Mouse (Mus musculus) G1E (cell line): ENCODE measurements around the gene Mef2d. TPM values are rescaled to one million over a fixed set of nuclear protein-coding genes. Genes with fewer than 3 reads are reported as not detected.
A peak's percentile ranks its signal among the peaks of the same experiment; 100 is the strongest.

ENCODE experiments used
- ATAC-seq: 2 replicates; pipeline ENCODE4 v1.8.0; 2016; ENCODE audit warnings: mild to moderate bottlenecking; ENCODE audit not compliant: insufficient number of reproducible peaks, poor library complexity, low FRiP score, severe bottlenecking; ENCODE audit errors: extremely low read depth
- DNase-seq: peaks from one replicate; pipeline ENCODE4 v3.0.0; 2012; ENCODE audit warnings: low spot score
- H3K27me3 ChIP-seq: 2 replicates; pipeline ENCODE4 v1.6.1; 2012; ENCODE audit warnings: mild to moderate bottlenecking, low read length, inconsistent platforms; ENCODE audit not compliant: insufficient read depth
- H3K36me3 ChIP-seq: replicated peaks from 2 replicates; pipeline ENCODE3; 2012; ENCODE audit warnings: mild to moderate bottlenecking, inconsistent platforms
- H3K4me1 ChIP-seq: 2 replicates; pipeline ENCODE4 v1.6.1; 2012; ENCODE audit warnings: low read depth, low read length, inconsistent platforms, mixed read lengths; ENCODE audit not compliant: insufficient read depth
- H3K4me3 ChIP-seq: 2 replicates; pipeline ENCODE4 v1.5.1; 2012; ENCODE audit warnings: low read depth, mild to moderate bottlenecking, inconsistent platforms, low read length, moderate library complexity, mixed read lengths
- H3K9me3 ChIP-seq: replicated peaks from 2 replicates; pipeline ENCODE4 v1.6.1; 2012; ENCODE audit warnings: inconsistent platforms
- CTCF ChIP-seq: IDR thresholded peaks from 2 replicates; pipeline ENCODE4 v1.5.1; 2012; ENCODE audit warnings: low read depth, low read length, inconsistent platforms, mixed read lengths
- GATA1 ChIP-seq: IDR thresholded peaks from 2 replicates; pipeline ENCODE4 v1.6.1; 2012; ENCODE audit warnings: borderline replicate concordance, low read length, inconsistent platforms, mixed read lengths
- GATA2 ChIP-seq: IDR thresholded peaks from 2 replicates; pipeline ENCODE4 v1.6.1; 2012; ENCODE audit warnings: low read depth, low read length, inconsistent platforms, borderline replicate concordance
- POLR2AphosphoS5 ChIP-seq: IDR thresholded peaks from 2 replicates; pipeline ENCODE4 v1.6.1; 2012; ENCODE audit warnings: low read depth, low read length, inconsistent platforms; ENCODE audit not compliant: insufficient replicate concordance
- TAL1 ChIP-seq: conservative IDR thresholded peaks from 2 replicates; pipeline ENCODE4 v1.6.1; 2012; ENCODE audit warnings: low read depth, low read length, inconsistent platforms, mixed read lengths
- polyA plus RNA-seq: library from polyadenylated mRNA; stranded (reverse); fragments of >175 nt; gene quantifications from 2 replicates; pipeline ENCODE4 v1.2.3, GENCODE M21; 2012
- total RNA-seq, 2 experiments: library from RNA; stranded (forward) in 1 of 2; stranded (reverse) in 1 of 2; fragments of 200-1000 nt in 1 of 2; fragments of >200 nt in 1 of 2; fragmentation: Nextera tagmentation in 1 of 2; gene quantifications; 2 replicates each; pipeline ENCODE4 v1.2.3; 2014 to 2017

Mef2d gene
- total and polyA plus RNA-seq, 3 experiments, result 15.4 to 133 (median 125) TPM

GRCm38 (mm10) chr3:88148354-88148753 lies 6.2 kb downstream of the Mef2d start:
- ATAC-seq, result no peak
- Histone ChIP-seq H3K36me3 (peaks cover 93% of the 10 kb centered on the region), H3K4me3 (peak overlapping the region; percentile 54; the same call in 1 of the 2 replicates), H3K4me1 (peaks cover 96% of the 10 kb centered on the region), H3K27me3 (no peaks in the 10 kb centered on the region), H3K9me3 (no peaks in the 10 kb centered on the region)
- TF ChIP-seq CTCF, result no peak
- TF ChIP-seq POLR2AphosphoS5, result no peak
- no peak for TF ChIP-seq TAL1
- no peak for TF ChIP-seq GATA1
- TF ChIP-seq GATA2, result no peak
- no peak for DNase-seq

DNA sequence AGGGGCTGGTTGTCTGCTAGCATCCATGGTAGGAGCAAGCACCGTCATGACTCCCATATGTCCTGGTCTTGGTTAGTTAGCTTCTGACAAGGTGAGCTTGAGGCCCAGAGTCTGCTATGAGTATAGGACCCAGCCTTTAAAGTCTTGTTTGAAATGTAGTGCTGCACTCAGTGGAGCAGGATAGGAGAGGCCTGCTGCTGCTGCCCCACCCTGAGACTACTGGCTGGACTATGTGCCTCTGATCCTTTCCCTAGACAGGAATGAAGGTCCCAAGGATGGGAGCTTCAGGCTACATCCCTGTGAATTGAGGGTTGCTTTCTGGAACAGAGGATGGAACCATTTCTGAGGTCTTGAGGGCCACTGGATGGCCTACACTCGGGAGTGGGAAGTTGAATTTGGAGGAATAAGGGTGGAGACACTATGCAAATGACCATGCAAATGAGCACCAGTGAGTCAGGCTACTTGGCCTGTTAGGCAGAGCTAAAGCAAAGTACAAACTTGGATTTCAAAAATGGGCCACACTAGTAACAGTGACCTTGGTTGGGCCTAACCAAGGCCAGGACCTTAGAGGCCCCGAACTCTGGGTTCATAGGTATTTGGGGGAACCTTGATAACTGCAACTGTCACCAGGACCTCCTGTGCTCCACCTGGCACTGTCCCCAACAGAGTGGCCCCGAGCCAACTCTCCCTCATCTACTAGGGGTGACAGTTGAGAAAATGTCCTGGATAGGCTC lies 6.8 kb downstream of the Mef2d start:
- H3K9me3 ChIP-seq, result no peaks in the 10 kb centered on the region
- DNase-seq (no peak), ATAC-seq (no peak)
- TF ChIP-seq TAL1 (no peak), POLR2AphosphoS5 (no peak), GATA2 (no peak), CTCF (no peak), GATA1 (no peak)
- peak overlapping the region; percentile 54; the same call in 1 of the 2 replicates for H3K4me3 ChIP-seq
- H3K36me3 ChIP-seq, result peaks cover 95% of the 10 kb centered on the region
- H3K27me3 ChIP-seq, result no peaks in the 10 kb centered on the region
- H3K4me1 ChIP-seq, result peaks cover 95% of the 10 kb centered on the region

- DNase-seq, result peak; percentile 31
- Histone ChIP-seq H3K36me3 (peaks cover 93% of the 10 kb centered on the region), H3K27me3 (no peaks in the 10 kb centered on the region), H3K4me3 (peak overlapping the region; percentile 64; the same call in 1 of the 2 replicates), H3K4me1 (peaks cover 89% of the 10 kb centered on the region), H3K9me3 (no peaks in the 10 kb centered on the region)
- ATAC-seq, result no peak
- TF ChIP-seq GATA2 (no peak), POLR2AphosphoS5 (no peak), GATA1 (no peak), CTCF (no peak)
Measured at GRCm38 (mm10) chr3:88149510-88149974, 7.4 kb downstream of the Mef2d start.

DNA sequence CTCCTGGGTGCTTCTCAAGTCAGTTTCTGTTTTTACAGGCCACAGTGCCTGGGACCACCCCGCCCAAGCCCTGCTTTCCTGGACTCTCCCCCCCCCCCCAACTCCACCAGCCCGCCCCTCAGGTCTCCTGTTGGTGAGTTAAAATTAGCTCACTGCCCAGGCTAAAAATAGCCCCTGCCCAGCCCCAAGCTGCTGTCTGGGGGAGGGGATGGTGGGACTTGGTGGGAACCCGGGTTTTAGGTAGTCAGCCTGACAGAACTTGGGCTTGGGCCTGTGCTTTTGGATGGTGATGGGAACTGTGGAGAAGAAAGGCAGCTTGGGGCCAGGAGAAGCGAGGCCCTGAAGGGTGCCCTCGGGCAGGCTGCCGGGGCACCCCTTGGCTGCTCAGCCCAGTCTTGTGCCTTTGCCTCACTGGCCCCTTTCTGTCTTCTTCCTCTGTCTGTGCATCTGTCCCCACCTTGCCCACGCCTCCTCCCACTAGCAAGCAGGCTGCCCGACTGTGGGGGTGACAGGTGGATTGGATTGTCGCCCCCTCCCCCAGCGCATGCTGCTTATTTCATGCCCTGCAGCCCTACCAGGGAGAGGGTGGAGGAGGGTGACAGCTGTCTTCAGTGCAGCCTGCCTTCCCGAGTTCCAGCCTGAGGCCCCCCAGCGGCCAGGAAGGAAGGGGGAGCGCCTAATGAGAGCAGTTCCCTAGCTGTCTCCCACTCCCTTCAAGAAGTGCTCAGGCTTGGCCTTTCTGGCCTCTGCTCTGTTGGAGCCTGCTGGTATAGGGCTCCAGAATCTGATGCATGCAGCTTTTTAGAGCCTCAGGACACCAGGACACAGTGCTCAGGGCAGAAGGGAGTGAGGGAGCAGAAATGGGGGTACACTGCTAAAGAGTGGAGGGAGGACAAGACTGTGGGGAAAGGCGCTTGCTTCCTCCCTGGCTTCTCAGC lies 8.2 kb downstream of the Mef2d start:
- TF ChIP-seq POLR2AphosphoS5 (no peak), GATA2 (no peak), TAL1 (no peak), CTCF (no peak), GATA1 (no peak)
- peaks cover 92% of the 10 kb centered on the region for H3K36me3 ChIP-seq
- peak overlapping the region; percentile 64 for H3K4me3 ChIP-seq
- ATAC-seq, result no peak
- H3K9me3 ChIP-seq, result no peaks in the 10 kb centered on the region
- H3K27me3 ChIP-seq, result no peaks in the 10 kb centered on the region
- no peak for DNase-seq
- H3K4me1 ChIP-seq, result peaks cover 87% of the 10 kb centered on the region

DNA sequence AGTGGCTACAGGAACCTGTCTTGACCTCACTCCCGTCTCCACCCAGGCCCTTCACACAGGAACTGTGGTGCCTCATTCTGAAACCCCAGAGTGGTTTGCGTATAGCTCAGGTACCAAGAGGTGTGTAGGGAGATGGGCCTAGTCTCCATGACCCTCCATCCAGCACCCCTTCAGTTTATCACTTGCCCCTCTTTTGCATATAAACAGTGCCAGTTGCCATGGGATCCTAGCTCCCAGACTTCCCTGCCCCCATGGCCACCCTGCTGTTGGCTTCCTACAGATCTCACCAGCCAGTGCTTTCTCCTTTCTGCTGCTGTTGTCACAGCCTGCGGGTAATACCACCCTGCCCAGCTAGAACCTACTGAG lies 8.8 kb downstream of the Mef2d start:
- H3K36me3 ChIP-seq, result peaks cover 92% of the 10 kb centered on the region
- H3K9me3 ChIP-seq, result no peaks in the 10 kb centered on the region
- ATAC-seq, result no peak
- H3K4me1 ChIP-seq, result peaks cover 87% of the 10 kb centered on the region
- no peaks in the 10 kb centered on the region for H3K27me3 ChIP-seq
- DNase-seq, result no peak
- peak overlapping the region; percentile 64; the same call in 1 of the 2 replicates for H3K4me3 ChIP-seq
- TF ChIP-seq GATA1 (no peak), CTCF (no peak), POLR2AphosphoS5 (no peak), GATA2 (no peak), TAL1 (no peak)

- TF ChIP-seq TAL1 (no peak), GATA2 (no peak), POLR2AphosphoS5 (no peak), CTCF (no peak), GATA1 (no peak)
- Histone ChIP-seq H3K27me3 (no peaks in the 10 kb centered on the region), H3K4me3 (no peak overlapping the region), H3K9me3 (no peaks in the 10 kb centered on the region), H3K4me1 (peaks cover 84% of the 10 kb centered on the region), H3K36me3 (peaks cover 94% of the 10 kb centered on the region)
- ATAC-seq (no peak), DNase-seq (no peak)
Measured at GRCm38 (mm10) chr3:88152056-88152455, 9.9 kb downstream of the Mef2d start.
